Mouse (Mus musculus) layer of hippocampus, postnatal 25 days (tissue): ENCODE measurements around the gene Mgp. TPM values are rescaled to one million over a fixed set of nuclear protein-coding genes. Genes with fewer than 3 reads are reported as not detected.

Source experiments
- DNase-seq, 2 experiments: peaks; one replicate each; pipeline ENCODE4 v3.0.0; 2022; ENCODE audit warnings: mixed read lengths in 2 of 2, low spot score in 1 of 2; ENCODE audit errors: extremely low spot score in 1 of 2
- total RNA-seq, 2 experiments: library from RNA; stranded (reverse); gene quantifications; 2 replicates each; pipeline ENCODE4 v1.2.3; 2021

Mgp gene
- 10 to 100 TPM; 18.6 to 25.4 TPM for total RNA-seq

DNA sequence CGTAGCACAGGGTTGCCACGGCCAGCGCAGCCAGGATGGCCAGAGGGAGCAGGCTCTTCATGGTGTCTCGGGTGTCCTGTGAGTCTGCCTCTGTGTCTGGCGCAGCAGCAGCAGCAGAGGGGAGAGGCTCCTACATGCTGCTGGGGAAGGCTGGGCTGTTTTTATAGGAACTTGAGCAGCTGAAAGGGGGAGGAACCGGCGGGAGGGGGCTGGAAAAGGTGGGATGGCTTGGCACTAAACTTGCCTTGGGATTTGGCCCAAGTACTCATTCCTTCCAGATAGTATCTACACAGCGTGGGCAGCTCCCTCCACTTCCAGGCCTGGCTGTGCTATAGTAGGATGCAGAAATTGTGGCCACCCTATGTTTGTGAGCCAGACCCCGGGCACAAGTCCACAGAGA is at the start of gene Mgp:
TSS of gene Mgp (minus strand) at position 154 of the 400 bp plus-strand sequence.
- no peak for DNase-seq

- no peak for DNase-seq
Observed at GRCm38 (mm10) chr6:136925049-136925448, 49.4 kb upstream of the Mgp start.

GRCm38 (mm10) chr6:136923532-136923931 is 47.9 kb upstream of the Mgp start, which contains the start of gene Pde6h:
TSS of gene Pde6h (plus strand) at chr6:136923832.
- DNase-seq: no peak

DNA sequence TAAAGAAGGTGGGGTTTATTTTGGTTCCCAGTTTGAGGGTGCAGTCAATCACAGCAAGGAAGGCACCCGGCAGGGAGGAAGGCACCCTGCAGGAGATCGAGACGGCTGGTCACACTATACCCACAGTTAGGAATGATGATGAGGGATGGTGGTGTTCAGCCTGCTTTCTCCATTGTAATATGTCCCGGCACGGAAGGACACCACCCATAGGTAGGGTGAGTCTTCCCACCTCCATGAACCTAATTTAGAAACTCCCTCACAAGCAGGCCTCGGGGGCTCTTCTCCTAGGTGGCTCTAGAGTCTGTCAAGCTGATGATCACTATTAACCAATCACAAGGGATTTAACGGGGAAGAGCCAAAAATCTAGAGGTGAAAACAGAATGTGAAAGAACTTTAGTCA is 47.2 kb upstream of the Mgp start:
- no peak for DNase-seq

DNA sequence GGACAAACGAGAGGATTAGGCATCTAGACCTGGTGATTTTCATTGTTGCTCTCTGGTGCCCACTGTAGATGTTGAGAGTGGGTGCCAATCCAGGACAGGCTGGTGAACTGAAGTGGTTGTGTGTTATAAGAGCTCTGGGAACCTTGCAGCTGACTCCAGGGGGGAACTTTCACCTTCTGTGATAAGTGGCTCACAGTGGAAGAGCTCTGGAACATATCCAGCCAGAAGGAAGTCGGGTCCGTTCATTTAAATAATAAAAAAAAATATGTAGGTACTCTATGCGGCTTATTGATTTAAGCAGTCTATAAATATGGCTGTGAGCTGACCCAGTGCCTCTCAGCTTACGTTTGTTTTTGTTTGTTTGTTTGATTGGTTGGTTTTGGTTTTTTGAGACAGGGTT is 46.5 kb upstream of the Mgp start, which contains the start of gene Erp27:
TSS of gene Erp27 (minus strand) at position 101 of the 400 bp plus-strand sequence.
- no peak for DNase-seq

GRCm38 (mm10) chr6:136921601-136922000 is 46.0 kb upstream of the Mgp start:
- DNase-seq: no peak

- peak; percentile 64 to 89 for DNase-seq
Observed at GRCm38 (mm10) chr6:136920320-136921257, 45.0 kb upstream of the Mgp start.

DNA sequence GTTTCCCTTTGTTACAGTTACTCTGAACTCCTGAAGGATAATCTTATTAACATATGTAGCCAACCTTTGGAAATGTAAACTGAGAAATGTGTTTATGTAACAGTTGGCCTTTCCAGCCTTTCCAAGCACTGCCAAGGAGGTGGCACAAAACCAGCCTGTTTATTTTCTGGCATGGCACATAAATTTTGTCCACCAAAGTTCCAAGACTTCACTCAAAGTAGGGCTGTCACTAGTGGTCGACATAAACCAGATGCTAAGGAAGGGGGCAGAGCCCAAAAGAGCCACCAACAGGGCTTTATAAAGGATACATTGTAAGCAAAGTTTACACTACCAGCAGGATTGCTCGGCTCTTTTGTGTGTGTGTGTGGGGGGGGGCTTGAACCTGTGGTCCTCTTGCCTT is 42.3 kb upstream of the Mgp start:
- no peak for DNase-seq

- DNase-seq: no peak
Observed at GRCm38 (mm10) chr6:136915721-136916395, 40.2 kb upstream of the Mgp start.

DNA sequence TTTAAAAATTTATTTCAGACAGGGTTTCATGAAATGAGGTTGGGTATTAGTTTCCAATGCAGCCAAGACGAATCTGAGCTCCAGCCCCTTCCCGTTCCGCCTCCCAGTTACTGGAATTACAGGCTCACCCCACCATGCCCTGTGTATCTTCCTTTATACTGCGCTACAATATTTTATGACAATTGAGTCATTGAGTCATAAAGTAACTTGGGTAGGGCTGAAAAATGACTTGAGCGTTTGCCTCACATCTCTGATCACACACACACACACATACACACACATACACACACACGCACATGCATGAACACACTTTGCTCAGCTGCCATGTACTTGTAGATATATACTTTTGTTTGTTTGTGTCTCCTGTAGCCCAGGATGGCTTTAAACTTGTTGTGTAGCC is 38.6 kb upstream of the Mgp start:
- no peak for DNase-seq

- DNase-seq: no peak
Observed at GRCm38 (mm10) chr6:136913384-136914126, 37.9 kb upstream of the Mgp start.

GRCm38 (mm10) chr6:136912751-136913265 is 37.2 kb upstream of the Mgp start:
- DNase-seq: no peak

GRCm38 (mm10) chr6:136910247-136910890 is 34.7 kb upstream of the Mgp start:
- no peak for DNase-seq

- no peak for DNase-seq
Observed at GRCm38 (mm10) chr6:136906937-136907293, 31.3 kb upstream of the Mgp start.

DNA sequence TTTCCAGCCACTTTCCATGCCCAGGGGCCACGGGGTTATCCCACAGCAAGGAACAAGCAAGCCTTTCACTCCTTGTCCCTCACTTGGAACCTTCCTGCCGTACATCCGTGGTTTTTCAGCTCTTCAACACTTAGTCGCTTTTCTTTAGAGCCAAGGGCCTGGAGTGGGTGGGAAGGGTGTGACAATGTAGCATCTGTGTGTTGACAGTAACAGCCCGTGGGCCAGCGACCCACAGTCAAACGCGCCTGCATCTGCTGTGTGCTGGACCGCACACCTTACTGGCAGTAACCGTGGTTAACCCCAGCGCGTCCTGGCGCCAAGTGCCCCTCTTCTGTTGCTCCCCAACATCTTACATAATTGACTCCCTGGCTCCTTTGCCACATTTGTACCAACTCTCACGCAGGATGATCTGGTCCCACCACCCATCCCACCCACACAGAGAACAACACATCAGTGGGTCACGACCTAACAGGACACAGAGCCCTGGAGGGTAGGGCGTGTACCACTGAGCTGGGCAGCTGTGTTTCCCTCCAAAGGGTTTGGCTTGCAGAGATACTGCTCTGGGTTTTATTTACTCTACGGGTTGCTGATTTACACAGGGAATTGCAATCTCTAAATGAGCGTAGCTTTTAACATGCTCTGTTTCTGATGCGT is 30.8 kb upstream of the Mgp start:
- no peak for DNase-seq

DNA sequence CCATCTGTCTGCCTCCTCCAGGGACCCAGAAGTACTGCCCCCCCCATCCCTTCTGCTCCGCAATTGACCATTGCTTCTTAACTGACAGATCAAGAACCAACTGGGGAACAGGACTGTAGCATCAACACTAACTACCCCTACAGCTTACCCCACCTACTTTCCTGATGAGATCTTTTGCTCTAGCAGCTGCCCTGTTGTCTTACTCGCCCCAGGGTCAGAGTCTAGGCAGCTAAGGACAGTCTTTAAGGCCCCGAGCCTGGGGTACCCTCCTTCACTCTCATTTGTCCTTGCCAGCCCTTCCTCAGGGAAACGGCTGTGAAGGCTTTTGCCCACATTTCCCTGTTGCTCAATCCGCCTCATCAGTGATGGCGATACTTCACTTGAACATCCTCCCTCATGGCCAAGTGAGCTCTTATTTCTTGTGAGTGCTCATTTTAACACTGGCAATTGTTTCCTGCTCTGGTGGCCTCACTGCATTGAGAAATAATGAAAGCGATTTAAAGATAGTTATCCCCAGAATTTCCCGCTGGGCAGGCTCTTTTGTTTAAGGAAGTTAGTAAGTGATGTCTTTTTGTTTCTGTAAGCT is 28.4 kb upstream of the Mgp start:
- no peak for DNase-seq

DNA sequence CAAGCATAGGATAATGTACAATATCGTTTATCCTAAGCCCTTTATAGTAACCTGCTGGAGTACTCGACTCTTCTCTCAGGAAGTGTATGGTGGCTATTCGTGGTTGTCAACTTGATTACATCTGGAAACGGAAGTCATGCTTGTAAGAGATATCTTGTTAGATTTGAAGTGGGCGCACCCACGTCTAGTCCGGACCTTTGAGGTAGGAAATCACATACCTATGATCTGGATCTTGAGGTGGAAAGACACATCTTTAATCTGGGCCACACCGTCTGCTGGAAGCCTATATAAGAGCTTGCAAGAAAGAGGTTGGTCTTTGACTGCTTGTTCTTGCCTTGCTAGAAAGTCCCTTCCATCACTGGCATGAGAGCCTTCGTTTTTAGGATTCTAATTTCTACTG is 26.9 kb upstream of the Mgp start:
- DNase-seq: no peak

DNA sequence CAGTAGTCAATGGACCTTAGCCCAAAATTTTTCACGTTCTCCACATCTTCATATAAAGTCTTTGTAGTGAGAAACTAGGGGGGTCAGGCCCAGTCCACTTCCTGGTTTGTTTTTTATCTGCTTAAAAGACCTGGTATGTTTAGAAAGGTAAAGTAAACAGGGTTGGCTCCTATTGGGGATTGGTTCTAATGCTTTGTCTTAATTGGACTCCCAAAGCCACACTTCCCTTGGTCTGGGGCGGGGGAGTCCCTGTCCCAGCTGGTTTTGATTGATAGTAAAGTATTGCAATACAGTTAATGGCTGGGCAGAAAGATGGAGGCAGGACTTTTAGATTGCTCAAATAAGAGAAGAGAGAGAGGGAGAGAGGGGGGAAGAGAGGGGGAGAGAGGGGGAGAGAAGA is 25.4 kb upstream of the Mgp start:
- no peak for DNase-seq

DNA sequence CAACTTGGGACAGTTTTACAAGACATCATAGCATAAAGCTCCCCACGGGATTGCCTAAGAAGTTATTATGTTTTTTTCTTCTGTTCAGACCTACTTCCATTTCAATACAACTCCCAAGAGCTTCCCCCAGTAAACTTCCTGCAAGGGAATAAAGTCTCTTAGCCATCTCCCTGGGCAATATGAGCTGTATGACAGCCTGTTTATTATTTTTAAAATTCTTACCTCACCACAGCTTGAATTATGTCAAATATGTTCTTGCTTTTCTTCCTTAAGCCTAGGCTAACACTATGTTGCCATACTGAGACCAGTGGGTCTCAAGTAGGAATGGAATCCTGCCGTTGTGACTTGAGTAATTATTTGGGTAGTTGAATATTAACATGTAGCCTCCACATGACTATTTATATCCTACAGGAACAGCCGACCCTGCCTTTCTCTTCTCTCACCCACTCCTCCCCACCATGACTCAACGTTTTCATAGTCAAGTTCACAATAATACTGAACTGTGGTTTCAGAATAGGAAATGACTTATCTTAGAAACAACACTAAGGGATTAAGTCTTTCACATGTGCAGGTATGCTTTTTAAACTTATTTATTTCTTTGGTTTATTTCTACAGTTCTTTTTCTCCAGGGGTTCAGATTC is 24.9 kb upstream of the Mgp start:
- DNase-seq: no peak
